Mouse (Mus musculus) adrenal gland, postnatal 10 days (tissue): ENCODE measurements at regions not wholly inside any gene's neighbourhood (a gene's known extent, or its start where the extent isn't known, plus 50 kb on each side); places are given as distances from the start of the nearest gene placed in this dataset.

Experiments
- DNase-seq: peaks from one replicate; pipeline ENCODE4 v3.0.0; 2021; ENCODE audit warnings: mixed read lengths

DNA sequence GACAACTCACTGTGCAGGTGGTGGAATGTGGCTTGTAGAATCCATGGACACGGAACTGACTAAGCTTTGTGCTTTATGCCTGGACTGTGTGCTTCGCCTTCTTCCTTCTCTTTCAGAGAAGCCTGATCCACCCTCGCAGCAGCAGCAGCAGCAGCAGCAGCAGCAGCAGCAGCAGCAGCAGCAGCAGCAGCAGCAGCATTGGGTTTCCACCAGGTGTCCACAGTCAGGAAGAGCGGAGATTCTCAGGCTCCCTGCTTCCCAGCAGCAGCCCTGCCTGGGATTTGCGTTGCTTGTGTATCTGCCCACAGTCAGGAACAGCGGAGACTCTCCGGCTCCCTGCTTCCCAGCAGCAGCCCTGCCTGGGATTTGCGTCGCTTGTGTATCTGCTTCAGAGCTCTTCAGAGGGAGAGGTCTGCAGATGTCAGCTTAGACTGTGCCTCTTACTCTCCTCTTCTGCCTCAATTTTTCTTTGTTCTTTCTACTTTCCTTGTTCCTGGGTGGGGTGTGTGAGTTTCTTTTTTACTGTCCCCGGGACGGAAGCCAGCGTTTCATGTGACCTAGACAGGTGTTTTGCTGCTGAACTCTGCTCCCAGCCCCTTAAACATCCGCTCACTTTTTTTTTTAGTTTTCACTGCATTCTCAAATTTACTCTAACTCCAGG, 168.1 kb upstream of the Olig3 start:
- DNase-seq: no peak

DNA sequence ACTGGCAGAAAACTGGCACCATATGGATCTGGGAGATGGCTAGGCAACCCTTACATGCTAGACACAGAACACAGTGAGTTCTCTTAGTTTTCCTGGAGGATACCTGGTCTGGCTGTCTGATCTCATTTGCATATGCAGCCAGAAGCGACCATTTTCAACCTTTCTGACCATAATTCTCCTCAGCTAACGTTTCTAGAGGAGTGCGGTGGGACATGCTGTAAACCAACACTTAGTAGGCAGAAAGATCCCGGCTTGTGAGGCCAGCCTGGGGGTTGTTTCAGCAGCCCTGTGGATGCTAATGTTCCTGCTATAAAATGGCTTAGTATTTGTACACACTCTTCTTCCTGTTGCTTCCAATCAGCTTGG, 168.6 kb upstream of the Olig3 start:
- DNase-seq: no peak

DNA sequence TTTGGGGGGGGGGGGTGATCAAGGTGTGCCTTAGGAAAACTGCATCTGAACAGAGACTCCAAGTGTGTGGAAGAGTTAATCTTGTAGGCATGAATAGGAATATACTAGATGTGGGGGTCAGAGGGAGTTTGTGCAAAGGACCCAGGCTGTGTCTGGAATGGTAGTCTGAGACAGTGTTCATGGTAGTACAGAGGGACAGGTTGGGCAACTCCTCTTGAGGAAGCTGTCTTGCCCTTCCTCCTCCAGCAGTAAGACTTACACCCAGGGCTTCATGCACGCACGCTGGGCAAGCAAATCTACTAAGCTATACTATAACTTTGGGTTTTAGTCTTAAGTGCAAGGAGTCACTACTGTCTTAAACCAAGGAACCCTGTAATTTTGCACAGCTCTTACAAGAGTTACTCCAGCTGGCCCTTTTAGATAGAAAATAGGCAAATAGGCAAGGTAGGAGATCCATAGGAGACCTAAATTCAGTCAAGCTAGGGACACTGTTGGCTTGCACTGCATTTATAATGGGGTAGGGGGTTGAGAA, 169.2 kb upstream of the Olig3 start:
- DNase-seq: no peak

DNA sequence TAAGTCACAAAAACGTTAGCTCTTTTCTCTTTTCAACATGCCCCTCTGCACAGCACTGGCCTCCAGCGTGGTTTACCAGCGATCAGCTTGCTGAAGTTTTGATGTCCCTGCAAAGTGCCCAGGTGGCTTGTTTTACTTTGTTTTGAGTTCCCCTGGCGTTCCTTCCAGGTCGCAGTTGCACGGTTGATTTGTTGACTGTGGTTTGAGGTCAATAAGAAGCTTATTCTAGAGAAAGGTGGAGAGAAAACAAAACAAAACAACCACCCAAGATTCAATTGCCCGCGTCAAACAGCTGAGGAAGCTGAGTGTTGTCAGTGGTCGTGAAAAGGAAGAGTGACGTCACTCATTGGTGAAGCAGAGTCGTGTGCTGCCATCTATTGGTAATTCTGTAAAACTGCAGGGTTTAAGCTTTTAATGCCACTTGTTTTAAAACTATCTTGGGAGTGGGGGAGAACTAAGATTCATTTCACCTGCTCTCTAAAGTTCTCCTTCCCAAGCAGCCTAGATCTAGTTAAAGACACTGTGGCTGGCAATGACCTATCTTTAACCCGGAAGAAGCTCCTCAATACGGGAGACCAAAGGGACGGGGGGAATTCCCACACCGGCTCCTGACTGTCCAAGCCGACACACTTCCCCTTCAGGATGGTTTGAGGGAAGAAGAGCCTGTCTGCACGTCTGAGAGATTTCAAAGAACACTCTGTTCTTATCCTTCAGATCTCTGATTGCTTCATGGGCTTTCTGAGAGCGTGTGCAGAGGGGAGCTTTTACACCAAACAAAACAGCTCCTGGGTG, 170.3 kb upstream of the Olig3 start:
- DNase-seq: peak; percentile 50

DNA sequence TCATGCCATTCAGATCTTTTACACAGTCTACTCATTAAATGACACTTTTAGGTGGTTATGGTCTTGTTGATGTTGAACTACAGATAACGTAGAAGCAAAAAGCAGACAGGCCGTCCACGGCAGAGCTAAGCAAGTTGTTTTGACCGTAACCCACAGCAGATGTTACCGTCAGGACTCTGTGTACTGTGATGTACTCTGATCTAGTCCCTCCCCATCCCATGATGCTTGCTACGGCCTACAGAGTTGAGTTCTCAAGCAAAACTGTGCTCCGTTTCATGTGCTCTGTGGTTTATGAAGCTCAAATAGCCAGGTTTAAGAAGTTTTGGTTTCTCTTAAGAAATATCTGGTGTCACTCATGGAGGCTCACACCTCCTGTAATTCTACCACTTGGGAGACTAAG, 169.4 kb upstream of the Tnfaip3 start:
- DNase-seq: no peak

DNA sequence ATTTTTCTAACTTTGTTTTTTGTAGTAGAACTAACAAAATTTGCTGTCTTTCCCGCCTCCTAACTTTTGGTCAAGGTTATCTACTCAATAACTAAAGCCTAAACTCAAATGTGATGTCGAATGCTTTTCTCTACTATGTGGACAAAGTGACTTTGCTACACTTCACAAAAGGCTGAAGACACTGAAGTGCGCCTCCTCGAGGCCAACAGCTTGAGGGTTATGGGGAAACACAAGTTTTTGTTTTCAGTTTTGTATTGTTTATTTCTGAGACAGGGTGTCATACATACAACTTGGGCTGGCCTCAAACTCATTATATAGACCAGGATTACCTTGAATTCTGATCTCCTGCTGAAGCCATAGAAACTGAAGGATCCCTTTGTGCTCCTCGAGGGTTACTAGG, 162.4 kb upstream of the Tnfaip3 start:
- DNase-seq: no peak

DNA sequence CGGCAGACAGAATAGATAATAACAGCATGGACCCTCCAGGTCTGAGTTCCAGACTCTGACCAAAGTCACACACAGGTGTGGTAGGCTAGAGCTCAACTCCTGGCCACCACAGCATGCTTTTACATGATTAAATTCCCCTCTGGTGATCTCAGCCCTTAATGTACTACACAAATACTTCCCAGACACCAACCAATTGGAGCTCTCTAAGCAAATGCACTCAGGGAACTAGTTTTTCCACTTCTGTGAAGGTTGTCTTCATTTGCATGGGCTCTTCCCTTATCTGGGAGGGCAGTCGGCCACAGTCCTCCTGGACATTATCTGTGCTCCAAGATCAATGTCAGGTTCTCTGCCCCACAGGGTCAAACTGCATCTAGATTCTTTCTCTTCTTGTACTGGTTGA, 162.0 kb upstream of the Tnfaip3 start:
- DNase-seq: no peak

DNA sequence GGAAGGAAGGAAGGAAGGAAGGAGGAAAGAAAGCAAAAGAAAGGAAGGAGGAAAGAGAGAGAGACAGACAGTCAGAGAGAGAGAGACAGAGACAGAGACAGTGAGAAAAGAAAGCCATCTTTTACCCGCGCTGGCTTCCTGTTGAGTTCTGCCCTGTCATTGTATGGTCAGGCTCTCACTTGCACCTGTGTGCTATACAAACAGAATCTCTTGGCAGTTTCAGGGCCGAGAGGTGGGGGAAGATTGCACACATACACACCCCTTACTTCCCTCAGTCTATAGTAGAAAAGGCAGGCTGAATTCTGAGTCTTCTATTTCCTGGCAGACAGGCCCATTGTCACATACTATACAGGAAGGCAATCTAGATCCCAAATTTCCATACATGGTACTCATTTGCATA, 160.8 kb upstream of the Tnfaip3 start:
- no peak for DNase-seq

DNA sequence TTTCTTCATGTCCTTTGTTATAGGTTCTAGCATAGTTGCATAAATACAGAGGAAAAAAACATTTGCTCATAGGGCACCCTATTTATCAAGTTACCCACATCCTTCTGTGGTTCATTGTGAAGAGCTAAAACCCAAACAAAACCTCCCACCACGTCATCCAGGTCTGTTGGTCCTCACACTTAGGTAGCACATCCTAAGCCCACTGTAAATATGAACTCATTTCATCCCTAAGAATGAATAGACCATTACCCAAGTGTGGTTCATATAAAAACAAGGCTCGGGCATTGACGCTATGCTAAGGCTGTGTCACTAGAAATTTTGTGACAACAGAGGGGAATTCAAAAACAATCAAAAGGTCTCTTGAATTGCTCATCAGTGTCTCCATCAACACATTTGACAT, 156.4 kb upstream of the Tnfaip3 start:
- DNase-seq: no peak

DNA sequence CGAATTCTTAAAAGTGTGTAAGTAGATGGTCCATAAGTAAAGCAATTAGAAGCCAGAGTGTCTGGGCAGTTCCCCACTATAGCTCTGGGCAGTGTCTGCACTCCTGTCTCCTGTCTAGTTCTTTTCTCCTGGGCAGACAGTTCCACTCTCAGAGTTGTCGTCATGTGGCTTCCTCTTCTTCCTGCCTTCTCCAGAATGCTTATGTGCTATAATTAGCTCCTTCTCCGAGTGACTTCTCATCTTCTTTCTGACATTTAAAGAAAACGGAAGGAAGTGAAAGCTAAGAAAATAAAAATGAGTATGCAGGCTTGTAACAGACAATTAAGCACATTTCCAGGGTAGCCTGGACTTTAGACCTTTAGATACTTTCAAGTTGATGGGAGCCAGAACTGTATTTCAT, 155.1 kb upstream of the Tnfaip3 start:
- DNase-seq: no peak

DNA sequence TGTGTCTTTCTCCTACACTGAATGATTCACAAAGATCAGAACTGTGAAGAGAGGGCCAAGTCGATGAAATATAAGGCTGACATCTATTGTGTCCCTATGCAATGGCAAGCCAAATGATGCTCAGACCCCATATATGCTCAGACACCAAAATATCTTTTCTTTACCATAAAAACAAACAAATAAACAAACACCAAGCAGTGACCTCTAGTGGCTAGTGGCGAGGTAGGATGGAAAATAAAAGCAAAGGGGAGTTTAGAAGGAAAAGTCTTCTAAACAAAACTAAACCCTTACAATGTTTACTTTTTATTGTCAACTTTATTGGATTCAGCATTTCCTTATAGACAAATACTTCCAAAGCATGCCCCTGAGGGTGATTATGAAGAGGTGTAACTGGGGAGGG, 153.8 kb upstream of the Tnfaip3 start:
- no peak for DNase-seq

DNA sequence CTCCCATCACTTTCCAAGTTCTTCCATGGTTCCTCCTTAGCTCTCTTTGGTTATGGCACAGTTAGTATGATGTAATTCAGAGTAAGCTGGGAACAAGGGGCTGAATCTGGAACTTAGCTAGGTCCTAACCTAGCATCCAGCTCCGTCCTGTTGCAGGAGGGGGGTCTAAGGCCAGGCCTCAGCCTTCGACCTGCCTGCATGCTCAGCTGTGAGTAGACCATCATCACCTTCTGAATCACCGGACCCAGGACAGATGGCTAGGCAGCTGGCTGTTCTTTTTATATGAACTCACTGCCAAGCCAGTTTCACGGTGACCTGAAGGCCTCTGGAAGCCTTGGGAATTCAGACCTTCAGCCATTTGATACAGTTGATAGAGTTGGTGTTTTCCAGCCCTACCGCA, 152.9 kb upstream of the Tnfaip3 start:
- DNase-seq: no peak

DNA sequence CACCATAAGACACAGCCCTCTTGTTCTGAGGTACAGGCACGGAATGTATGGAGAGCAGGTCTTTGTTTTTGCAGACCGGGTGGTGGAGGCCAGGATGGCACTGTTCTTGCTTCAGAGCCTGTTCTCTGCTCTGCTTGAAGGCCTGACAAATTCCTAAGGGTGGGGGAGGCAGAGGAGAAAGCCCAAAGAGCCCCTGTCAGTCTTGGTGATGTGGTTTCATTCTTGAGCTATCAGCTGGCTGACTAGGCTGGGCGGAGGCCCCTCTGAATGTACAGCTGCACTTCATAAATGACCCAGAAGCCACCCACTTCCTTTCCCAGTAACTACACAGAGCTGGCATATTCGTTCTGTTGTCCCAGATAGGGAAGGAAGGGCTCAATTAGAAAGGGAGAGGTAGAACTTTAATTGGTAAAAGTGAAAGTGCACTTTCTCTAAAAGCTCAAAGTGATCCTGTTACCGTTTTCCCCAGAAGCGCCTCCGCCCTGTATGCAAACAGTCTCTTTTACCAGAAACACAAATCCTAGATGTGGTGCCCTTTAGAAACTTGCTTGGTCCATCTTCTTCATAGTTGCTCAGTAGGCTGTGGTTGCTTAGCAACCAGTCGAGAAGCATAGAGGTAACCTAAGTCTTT, 152.3 kb upstream of the Tnfaip3 start:
- no peak for DNase-seq

DNA sequence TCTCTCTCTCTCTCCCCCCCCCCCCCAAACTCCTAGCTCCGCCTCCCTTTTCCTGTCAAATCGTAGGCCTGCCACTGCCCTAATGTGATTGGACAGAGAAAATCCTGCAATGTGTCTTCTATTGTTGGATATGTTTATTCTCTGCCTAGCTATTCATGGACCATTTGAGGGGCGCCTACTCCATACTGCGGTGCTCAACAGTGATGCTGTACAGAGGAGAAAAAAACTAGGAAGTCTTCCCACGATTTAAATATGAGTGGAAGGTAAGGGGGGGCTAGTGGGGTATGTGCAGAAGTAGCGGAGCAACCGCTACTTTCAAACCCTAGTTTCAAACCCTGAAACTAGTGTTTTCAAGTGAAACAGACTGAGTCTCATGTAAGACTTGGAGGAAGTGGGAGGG, 151.6 kb upstream of the Tnfaip3 start:
- DNase-seq: no peak

DNA sequence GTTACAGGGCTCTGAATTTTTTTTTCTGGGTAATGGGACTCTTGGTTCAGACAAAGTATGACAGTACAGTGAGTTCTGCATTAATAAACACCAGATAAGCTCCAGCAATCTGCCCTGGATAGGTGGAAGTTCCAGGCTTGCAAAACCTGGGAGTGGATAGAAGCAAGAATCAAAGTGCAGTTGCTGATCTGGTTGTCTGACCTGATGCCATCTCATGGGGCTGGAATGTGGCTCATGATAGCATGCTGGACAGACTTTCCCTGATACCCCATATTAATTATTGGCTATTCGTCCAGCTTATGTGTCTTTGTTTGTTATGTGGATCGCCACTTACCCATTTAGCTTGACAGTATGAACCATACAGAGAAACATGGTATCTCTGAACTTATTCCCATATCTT, 146.6 kb upstream of the Tnfaip3 start:
- no peak for DNase-seq

DNA sequence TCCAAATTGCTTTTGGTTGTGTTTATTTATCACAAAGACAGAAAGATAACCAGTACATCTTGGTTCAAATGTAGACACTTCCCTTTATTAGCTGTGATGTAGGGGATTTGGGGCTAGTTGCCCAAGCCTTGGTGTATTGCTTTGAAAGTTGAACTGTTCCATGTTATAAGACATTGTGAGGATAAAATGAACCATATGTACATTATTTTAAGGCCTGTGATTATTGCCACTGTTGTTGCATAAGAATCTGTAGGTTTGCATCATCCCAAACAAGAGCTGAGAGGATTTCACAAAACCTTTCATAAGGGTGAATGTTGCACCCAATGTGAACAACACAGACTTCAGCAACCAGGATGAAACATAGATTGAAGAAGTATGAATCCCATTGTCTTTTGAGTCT, 145.7 kb upstream of the Tnfaip3 start:
- no peak for DNase-seq

DNA sequence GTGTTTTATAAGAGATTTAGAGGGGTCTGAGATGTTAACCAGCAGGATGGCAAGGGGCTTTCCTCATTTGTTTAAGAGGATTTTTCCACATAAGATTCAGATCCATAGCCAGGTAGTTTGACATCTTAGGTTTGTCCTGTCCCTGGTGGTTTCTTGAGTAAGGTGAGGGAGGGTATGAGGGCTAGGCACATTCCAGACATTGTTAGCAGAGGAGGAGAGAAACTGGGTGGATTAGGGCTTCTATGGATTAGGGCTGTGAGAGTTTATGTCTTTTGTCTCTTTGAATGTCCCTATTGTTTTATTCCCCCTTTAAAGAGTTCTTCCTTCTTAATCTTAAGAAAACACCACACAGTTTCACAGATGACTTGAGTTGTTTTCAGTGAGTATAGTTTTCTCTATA, 138.6 kb upstream of the Tnfaip3 start:
- DNase-seq: no peak

DNA sequence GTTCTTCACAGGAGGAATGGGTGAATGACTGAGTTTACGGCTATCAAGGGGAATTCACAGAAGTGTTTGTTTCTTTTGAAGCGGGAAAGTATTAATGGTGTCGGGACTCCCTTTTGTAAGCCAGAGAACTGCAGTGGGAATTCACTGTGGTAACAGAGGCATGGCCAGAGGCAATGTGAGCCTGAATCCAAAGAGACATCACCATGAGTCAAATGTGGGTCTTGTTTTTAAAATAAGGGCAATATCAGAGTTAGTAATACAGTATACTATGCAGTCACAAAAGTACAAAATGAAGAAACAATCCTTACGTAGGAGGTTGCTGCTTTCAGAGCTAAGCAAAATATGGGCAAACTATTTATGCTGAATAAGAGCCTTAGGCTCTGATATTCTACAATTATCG, 137.3 kb upstream of the Tnfaip3 start:
- DNase-seq: no peak

DNA sequence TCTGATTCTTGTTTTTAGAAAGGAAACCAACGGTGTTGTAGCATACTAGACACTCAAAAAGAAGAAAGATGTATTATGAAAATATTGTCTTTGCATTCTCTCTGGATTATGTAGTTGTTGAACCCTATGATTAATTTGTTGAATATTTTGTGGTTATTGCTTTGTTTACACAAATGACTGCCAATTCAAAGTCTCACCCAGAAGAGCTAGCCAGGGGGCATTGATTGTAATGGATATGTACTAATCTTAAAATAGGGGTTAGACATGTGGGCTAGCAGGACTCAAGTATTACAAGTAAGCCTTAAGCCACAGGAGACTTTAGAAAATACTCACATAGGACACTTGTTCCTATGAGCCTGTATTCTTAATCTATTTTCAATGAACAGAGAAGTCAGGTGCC, 135.3 kb upstream of the Tnfaip3 start:
- no peak for DNase-seq

DNA sequence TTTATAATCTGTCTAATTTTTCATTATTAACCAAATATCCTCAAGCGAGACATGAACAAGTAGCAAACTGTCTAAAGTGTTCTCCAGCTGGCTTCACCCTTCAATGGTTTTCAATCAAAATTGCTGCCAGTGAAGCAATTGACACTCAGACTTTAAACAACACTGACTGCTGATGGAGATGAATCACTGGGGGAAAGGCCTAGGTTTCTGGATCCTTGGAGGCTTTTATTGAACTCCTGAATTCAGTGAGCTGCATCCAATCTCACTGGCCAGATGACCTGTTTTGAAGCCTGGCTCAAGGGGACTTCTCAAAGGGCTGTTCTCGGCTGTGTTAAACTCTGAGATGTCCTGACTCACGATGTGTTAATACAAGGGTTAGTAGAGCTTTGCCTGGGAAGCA, 134.5 kb upstream of the Tnfaip3 start:
- DNase-seq: no peak

DNA sequence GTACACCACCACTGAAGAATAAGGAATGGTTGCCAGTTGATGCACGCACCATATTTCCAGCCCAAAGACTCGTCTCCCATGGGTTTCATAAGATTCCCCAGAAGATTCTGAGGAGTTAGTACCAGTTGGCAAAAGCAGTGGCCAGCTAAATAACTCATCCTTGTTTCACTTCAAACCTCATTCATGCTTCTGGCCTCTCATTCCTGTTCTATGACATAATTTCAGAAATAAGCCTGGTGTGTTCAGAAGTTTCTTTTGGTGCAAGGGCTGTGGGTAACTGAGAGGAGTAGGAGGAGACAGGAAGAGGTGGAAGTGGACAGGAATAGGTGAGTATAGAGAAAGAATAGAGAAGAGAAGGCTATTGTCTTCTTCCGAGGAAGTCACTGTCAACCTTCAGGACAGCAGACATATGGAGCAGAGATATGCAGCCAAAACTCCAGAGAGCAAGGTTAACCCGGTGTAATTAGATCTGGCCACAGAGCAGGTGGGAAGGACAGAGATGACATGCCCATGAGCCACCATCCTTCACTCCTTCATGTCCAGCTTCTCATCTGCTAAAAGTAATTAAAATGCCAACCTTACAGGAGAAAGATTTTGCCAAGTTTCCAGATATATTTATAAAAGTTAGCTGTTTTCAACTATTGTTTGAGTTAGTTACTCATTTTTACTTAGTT, 133.9 kb upstream of the Tnfaip3 start:
- no peak for DNase-seq

DNA sequence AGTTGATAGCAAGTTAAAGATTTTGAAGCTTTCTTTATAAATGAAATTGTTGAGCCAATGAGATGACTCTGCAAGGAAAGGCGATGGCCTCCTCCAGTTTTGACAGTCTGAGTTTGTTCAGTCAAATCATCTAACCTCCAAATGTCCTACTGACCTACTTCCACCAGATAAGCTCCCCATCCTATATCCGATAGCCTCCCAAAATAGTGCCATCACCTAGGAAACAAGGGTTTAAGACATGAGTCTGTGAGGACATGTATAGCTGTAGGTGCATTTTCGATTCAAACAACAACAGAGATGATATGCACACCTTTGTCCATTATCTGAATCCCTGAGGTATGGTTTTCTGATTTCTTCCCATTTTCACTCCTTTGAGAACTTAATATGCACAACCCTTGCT, 126.0 kb upstream of the Tnfaip3 start:
- no peak for DNase-seq

DNA sequence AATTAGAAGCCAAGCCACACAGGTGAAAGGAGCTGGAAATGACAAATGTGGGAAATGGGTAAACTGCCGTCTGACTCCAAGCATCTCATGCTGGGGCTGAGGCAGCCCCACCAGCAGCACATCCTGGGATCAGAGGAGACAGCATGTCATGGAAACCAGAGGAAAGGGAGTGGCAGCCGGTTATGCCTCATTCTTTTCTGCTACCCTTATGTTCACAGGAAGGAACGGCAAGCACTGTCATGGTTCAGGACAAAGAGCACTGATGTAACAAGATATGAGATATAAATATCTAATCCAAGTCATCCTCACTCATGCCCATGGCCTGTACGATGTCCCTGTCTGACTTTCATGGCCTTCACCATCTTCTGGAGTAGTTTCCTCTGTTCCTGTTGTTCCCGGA, 125.2 kb upstream of the Tnfaip3 start:
- DNase-seq: no peak
